Mouse (Mus musculus) cortical plate, adult 2 months (tissue): Measurements from ENCODE around the gene Alyref2.

Experiments used
- CTCF ChIP-seq: fragments of 200-500 bp; IDR thresholded peaks from 2 replicates; pipeline ENCODE4 v1.5.1; 2011; ENCODE audit warnings: mild to moderate bottlenecking, control low read depth, low read length; ENCODE audit not compliant: insufficient read depth; ENCODE audit errors: extremely low read depth
- POLR2A ChIP-seq: fragments of 200-500 bp; IDR thresholded peaks from 2 replicates; pipeline ENCODE4 v1.6.1; 2011; ENCODE audit warnings: mild to moderate bottlenecking, low read length, control low read depth; ENCODE audit not compliant: insufficient read depth; ENCODE audit errors: extremely low read depth

- TF ChIP-seq CTCF, result no peak
- TF ChIP-seq POLR2A, result no peak
Observed at GRCm38 (mm10) chr1:171473506-171473905, 29.8 kb upstream of the Alyref2 start.
